Mouse (Mus musculus): ENCODE measurements around the gene Fam3c. TPM values are rescaled to one million over a fixed set of nuclear protein-coding genes. Genes with fewer than 3 reads are reported as not detected.

The Fam3c gene
- total RNA-seq, 2 experiments from 2014 or later = 14.5 to 15.0 TPM

DNA sequence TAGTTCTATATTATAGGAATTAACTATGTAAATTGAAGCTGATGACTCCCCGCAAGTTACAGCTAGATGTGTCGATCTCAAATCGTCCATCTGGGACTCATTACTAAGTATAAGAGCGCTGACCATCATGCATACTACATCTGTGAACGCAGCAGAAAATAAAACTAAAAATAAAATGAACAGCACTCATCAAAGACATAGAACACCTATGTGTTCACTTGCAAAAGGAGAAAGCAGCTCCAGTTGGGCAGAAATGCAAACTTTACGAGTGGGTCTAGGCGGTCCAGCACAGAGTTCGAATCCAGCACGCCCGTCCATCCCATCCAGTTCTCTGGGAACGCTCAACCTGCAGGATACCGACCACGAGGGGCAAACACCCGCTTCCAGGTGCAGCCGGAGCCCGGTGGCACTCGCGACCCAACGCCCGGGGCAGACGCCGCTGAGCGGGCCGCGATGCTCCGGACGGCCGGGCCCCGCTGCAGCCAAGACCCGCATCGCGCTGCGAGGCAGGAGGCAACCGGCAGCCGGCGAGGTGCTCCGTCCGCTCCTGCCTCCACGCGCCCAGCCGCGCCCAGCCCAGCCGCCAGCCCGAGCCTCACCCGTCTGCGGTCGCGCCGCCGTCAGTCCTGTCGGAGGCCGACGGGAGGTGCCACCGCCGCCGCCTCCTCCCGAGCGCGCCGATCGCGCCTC is 502 bp downstream of the Fam3c start:
- intact Hi-C loops (cut with DNase I) = no loop called here
- no peak for DNase-seq

GRCm38 (mm10) chr6:22354675-22355074 is 1.4 kb downstream of the Fam3c start:
- DNase-seq = no peak
- intact Hi-C loops (cut with DNase I) = no loop called here

- intact Hi-C loops (cut with DNase I) = no loop called here
Observed at GRCm38 (mm10) chr6:22354031-22354430, 2.0 kb downstream of the Fam3c start.

DNA sequence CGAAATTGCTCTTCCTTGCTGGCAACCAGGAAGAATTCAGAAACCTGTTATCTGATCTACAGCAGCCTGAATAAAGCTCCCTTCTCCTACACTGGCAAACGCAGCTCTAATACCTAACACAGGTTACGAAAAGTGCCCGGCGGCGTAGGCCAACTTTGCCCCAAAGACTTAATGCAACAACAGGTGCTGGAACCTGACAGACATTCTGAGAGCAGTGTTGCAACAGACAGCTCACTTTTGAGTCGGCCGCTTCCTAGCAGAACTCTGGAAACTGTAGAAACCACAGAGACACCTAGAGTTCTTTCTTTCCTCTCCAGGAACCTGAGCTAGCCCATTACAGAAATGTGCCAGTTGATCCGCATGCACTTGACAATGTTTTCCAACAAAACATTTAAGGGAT is 4.5 kb downstream of the Fam3c start:
- intact Hi-C loops (cut with DNase I) = no loop called here
- DNase-seq = no peak

More at GRCm38 (mm10) chr6:22354031-22354430, 2.0 kb downstream of the Fam3c start:
- DNase-seq = no peak

- intact Hi-C loops (cut with DNase I) = no loop called here
- no peak for DNase-seq
Observed at GRCm38 (mm10) chr6:22350239-22350571, 5.8 kb downstream of the Fam3c start.

- no peak for DNase-seq
- intact Hi-C loops (cut with DNase I) = no loop called here
Observed at GRCm38 (mm10) chr6:22349531-22350238, 6.4 kb downstream of the Fam3c start.

DNA sequence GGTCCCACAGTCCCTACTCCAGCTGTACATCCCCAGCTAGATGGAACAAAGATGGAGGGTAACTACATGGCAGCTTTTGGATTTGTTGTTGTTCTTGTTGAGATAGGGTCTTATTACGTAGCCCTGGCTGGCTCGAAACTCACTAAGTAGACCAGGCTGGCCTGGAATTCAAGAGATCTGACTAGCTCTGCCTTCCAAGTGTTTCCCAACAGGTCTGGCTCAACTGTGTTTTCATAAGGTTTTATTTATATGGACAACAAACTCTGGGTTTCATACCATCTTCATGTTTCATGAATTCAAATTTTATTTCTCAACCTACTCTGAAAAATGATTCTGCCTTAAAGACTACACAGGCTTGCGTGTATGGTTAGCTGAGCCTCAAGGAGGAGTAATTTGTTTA is 7.1 kb downstream of the Fam3c start:
- intact Hi-C loops (cut with DNase I) = no loop called here
- DNase-seq = no peak

GRCm38 (mm10) chr6:22348130-22348529 is 7.9 kb downstream of the Fam3c start:
- intact Hi-C loops (cut with DNase I) = no loop called here
- no peak for DNase-seq

DNA sequence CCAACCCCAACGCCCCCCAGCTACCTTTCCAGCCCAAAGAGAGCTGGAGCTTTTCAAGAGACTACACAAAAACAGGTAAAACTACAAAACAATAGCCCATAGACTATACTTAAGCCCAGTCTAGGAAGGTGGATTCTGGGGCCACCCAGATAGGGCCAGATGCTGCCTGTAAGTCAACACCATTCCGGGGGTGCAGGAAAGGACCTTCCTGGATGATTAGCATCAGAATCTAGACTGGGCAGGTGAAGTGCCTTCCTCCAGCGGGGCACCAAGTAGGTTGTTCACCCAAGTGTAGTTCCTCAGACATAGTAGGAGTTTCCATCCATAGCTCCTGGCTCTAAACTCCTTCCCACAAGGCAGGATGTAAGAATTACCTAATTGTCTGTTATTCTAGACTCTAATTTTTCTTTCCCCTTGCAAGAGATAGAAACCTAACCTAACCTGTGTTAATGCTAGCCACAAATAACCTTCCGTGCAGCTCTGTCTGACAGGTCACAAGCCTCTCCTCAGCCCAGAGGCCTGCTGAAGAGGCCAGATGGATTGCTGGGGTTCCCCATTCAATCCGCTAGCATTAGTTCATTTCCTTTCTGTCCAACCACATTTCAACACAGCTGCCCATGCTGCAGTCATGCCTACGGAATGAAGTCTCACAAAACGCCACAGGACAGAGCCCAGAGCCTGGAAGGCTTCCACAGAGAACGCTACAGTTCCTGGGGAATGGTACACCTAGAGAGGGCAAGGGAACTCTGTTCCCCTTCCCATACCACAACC is 8.7 kb downstream of the Fam3c start:
- intact Hi-C loops (cut with DNase I) = no loop called here
- no peak for DNase-seq

GRCm38 (mm10) chr6:22344443-22344842 is 11.6 kb downstream of the Fam3c start:
- no peak for DNase-seq
- intact Hi-C loops (cut with DNase I) = no loop called here

- no peak for DNase-seq
- intact Hi-C loops (cut with DNase I) = no loop called here
Observed at GRCm38 (mm10) chr6:22343706-22344105, 12.3 kb downstream of the Fam3c start.

DNA sequence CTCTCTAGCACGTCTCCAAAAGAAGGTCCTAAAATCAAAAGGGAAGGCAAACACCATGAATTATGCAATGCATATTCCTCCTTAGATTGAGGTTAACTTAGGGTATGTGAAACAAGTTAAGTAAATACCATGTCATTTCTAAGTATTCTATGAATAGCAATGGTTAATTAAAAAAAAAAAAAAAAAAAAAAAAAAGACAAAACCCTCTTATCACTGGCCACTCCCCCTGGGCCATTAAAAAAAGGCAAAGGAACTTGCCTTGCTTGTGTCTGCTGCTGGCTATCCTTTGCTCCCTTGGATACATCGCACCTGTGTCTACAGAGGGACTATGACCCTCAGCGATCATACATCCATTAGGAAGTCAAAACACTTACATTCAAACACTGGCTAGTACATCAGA is 12.8 kb downstream of the Fam3c start:
- no peak for DNase-seq
- intact Hi-C loops (cut with DNase I) = no loop called here

DNA sequence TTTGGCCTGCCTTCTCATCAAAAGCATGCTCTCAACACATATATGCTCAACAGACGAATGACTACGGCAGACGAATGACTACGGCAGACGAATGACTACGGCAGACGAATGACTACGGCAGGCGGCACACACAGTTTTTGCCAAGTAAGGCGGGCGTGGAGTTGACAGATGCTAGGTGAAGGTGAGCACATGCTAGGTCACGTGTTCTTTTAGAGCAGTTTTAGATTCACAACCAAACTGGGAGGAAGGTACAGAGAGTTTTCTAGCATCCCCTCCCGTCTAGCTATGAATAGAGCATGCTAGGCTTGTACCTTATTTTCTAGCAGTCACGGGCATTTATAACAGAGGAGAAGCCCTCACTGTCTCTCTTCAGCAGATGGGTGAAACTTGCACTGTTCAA is 15.3 kb downstream of the Fam3c start:
- intact Hi-C loops (cut with DNase I) = no loop called here
- DNase-seq = no peak

DNA sequence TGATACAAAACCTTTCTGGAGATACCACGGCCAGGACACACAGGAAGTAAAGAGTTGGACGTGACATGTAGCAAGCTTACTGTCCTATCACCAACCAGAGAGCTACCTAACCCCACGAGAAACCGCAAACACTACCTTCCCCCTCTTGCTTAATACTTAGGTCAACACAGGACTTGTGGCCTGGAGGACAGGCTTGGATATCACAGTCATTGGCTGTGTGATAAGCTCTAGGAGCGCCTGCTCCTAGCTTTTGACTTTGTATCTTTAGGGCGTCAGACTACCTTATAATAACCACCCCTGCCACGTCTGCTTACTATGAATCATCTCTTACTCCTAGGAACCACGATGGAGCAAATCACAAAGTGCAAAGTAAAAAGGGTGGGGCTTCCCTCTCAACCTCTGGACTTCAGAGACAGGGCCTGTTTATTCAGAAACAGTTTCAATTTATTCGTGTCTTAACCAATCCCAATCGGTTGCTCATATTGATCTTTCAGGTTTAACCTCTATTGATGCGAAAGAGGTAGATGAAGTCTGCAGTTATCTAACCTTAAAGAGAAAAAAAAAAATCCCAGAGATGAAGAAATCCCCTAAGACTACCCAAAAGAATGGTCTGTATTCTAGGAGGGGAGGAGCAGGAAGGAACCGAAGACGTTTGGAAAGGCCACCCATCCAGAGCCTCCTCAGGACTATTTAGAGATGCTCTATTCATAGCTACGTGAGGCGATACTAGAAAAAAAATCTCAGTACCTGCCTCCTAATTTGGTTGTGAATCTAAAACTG is 16.1 kb downstream of the Fam3c start:
- intact Hi-C loops (cut with DNase I) = no loop called here
- DNase-seq = no peak

- intact Hi-C loops (cut with DNase I) = no loop called here
- no peak for DNase-seq
Observed at GRCm38 (mm10) chr6:22332548-22332947, 23.5 kb downstream of the Fam3c start.

- intact Hi-C loops (cut with DNase I) = no loop called here
- no peak for DNase-seq
Observed at GRCm38 (mm10) chr6:22330169-22330960, 25.7 kb downstream of the Fam3c start.

GRCm38 (mm10) chr6:22327931-22328330 is 28.1 kb downstream of the Fam3c start:
- no peak for DNase-seq
- intact Hi-C loops (cut with DNase I) = no loop called here

- DNase-seq = no peak
- intact Hi-C loops (cut with DNase I) = no loop called here
Observed at GRCm38 (mm10) chr6:22327091-22327490, 29.0 kb downstream of the Fam3c start.

GRCm38 (mm10) chr6:22326289-22326688 is 29.8 kb downstream of the Fam3c start:
- DNase-seq = no peak
- intact Hi-C loops (cut with DNase I) = loop anchor here (1.0 kb wide), 1 partner anchor 167 kb away; no protein-coding TSS in a partner anchor

All from gastrocnemius, postnatal 36 days (tissue).